Mouse (Mus musculus): ENCODE measurements around the gene Vstm2l.

The Vstm2l gene

DNA sequence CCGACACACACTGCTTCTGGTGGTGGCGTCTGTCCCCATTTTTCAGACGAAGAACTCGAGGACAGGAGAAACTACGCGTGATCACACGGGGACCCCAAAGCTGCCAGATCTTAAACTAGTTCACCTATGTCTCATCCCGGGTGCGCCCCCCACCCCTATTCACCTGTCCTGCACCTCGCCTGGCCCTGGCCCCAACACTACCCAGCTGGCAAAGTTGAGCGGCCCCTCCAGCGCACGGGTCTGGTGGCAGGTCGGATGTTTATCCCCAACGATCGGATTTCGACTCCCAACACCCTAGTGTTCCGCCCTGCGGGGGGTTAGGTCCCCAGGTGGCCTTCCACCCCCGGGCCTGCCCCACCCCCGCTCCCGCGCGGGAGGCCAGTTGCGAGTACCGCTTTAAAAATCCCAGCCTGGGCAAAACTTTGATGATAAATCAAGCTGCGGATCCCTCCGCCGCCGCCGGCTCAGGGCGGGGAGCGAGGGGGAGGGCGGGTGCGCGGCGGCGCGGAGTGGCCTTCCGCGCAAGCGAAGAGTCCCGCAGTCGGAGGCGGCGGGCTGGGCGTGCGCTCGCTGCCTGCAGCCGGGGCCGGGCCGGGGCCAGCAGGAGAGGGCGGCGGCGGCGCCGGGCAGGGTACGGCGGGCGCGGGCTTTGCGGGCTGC is at the start of gene Vstm2l:
Vstm2l (plus strand) TSS at position 549 of the 660 bp plus-strand sequence.
- peak; percentile 76 to 78 for DNase-seq

DNA sequence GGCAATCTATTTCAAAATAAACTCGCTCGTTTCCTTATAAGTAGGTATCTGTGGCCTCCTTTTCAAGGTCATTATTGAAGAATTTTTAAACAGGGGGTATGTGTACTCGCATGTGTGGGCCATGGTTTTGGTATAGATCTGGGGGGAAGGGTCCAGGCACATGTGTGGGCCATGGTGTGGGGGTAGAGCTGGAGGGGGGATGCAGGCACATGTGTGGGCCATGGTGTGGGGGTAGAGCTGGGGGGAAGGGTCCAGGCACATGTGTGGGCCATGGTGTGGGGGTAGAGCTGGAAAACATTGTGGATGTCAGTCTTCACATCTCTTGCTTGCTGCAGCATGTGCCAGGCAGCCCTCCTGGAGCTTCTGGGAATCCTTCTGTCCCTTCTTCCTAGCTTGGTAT is 47.3 kb upstream of the Vstm2l start:
- DNase-seq, result no peak

DNA sequence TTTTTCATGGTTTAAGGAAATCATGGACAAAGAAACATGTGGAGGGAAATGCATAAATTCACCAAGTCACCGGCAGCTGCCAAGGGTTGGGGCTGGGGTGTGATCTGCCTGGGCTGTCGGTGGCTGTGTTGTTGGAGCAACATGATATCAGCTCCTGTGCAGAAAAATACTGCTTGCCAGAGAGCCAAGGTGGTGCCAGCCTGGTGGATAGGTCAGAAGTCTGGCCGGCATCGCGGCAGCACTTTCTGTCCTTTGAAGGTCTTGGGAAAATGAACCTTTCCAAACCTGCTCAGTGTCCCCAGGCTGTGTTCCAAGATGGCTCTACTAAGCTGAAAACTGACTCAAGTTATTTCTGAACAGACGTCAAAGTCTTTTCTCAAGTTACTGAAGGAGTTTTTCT is 44.2 kb upstream of the Vstm2l start:
- peak; percentile 24 to 52 for DNase-seq

DNA sequence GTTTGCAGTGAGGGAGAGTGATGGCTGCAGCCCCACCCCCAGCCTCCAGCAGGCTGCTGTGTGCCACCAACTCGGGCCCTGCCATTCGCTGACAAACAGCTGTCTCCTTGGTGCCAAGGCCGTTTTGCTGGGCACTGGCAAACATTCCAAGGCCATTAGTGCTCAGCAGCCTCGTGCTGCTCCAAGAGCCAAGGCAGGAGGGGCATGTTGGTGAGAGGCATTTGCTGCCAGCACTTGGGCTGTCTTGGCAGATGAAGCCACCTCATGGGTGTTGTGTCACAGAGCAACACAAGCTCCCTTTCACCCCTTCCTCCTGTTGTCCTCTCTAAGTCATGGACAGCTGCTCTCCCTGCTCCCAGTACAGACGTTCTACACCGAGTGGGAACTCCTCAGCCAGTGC is 41.2 kb upstream of the Vstm2l start:
- peak; percentile 72 to 75 for DNase-seq

DNA sequence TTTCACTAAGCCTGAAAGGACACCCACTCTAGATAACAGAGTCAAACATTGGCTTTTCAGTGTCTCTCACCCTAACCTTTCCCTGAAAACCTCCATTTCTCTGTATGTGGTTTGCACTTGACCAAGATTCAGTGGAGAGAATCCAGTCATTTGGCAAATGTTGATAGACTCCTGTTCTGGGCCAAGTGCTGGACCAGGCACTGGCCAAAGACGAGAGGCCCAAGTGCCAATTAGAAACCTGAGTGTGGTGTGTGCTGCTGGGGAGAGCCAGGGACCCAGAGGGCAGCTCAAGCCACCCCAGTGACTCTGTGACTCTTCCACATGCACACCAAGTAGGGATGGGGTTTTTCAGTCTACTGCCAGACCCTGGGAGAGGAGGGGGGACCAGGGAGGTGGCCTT is 40.8 kb upstream of the Vstm2l start:
- peak in 1 of 2 experiments; percentile 49 for DNase-seq

DNA sequence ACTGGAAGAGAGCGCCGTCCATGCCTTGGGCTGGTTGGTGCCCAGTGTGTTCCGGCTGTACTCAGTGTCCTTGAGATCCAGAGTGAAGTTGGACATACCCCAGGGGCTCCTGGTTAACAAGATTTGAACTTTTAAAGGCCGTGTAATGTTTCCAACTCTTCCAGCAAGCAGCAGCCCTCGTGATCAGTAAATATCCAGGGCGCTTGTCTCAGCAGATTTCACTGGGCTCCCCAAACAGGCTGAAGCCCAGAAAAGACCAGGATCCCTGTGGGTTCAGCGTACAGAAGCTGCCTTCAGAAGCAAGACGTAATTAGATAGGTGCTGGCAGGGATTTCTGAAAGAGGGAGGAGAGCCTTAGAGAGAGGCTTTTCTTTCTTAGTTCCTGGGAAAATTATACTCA is 39.3 kb upstream of the Vstm2l start:
- no peak for DNase-seq

DNA sequence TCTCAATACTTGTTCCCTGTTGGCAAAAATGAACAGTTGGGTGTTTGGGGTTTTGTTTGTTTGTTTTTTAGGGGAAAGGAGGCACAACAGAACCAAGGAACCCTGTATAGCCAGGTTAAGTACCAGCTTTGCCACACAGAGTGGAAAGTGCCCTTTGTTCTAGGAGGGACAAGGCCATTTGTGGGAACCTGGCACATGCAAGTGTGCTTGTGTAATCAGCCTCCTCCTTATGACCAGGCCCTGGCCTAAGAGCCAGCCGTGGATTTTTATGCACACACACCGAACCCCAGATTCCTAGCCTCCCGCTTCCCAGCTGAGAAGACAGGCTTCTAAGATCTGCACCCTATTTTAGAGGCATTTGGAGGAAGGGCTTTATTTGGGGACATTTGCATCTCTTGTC is 37.1 kb upstream of the Vstm2l start:
- DNase-seq, result no peak

DNA sequence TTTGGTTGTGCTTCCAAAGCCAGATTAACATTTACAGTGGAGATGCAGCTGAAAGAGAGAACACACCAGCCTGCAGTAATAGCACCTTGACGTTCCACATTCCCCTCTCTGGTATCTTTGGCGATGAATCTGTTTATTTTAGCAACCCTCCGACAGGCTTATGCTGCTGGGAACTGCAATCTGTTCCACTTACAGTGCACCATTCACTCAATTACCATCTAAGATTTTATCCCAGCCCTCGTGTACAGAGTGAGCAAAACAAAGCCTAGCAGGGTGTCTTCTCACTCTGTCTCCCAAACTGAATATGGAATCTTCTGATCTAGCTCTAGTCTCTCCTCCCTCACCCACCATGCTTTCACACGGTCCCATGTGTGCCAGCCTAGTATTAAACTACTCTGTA is 36.5 kb upstream of the Vstm2l start:
- DNase-seq, result no peak

DNA sequence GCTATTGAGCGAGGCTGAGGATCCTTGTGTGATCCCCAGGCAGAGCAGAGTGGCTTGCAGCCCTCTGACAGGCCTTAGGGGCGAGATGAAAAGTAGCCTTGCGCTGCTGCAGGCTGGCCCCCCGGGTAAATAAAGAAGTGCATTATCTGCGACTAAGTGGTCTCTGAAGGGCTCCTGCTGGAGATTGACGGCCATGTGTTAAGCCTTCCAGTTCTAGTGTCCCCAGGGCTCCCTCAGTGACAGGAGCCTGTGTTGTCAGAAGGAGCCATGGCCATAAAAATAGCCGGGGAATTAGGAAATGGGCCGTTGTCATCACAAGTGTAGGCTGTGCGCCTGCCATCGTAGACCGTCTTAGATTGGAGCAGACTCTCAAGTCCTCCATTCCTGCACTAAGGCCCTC is 32.5 kb upstream of the Vstm2l start:
- DNase-seq, result no peak

DNA sequence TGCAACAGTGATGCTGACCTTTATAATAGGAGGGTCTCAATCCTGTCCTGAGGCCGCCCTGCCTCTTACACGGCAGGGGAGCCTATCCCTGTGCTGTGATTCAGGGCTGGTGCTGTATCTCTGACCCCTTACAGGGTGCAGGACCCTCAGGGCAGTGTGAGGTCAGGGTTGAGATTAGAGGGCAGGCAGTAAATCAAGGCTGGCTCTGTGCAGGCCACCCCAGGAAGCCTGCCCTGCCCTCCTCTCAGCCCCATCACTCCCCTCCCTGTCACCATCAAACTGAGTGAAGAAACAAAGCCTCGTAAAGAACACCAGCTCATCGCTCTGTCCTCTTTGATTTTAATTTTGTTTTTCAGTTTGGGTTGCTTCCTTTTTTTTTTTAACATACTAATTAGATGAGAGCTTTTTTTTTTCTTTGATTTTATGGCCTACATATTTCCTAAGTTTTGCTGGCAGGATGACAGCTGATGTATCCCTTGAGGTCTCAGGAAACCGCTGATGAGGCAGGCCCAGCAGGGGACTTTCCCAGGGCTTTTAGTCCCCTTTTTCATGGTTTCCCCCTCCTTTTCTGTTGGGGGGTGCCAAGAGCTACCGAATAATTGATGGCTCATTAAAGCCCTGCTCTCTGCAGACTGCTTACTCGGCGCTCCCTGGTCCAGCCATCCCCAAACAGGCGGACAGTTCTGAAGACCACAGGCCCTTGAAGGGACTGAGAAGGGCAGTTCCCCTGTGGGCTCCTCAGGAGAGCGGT is 27.0 kb upstream of the Vstm2l start:
- no peak for DNase-seq

DNA sequence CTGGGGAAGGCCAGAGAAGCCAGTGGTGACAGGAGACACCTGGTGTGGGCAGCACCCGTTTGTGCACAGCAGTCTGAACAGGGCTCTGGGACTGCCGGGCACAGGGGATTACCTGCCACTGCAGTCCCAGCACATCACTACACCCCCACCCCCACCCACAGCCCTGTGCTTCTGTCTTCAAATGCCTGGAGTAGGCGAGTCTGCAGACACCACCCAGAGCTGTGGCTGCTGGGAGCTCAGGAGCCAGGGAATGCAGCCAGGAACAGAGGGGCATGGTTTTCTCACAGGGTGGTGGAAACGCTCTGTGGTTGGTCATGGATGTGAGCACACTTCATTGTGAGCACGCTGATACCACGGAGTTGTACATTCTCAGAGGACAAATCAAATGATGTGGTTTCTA is 23.3 kb upstream of the Vstm2l start:
- no peak for DNase-seq

DNA sequence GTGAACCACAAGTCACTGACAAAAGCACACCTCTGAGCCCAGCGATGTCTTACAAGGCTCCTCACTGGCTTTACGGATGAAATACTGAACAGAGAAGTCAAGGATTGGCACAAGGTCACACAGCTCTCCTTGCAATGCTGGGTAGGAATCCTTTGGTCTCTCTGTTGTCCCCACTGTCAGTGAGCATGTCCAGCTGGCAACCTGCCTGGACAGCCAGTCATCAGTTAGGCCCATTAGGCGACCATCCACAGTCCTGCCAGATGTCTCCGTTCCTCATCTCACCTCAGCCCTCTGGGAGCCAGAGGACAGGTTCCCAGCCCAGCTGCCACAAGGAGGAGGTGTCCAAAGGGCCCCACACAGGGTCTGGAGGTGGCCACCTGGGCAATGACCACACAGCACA is 17.3 kb upstream of the Vstm2l start:
- DNase-seq, result peak; percentile 34 to 66

DNA sequence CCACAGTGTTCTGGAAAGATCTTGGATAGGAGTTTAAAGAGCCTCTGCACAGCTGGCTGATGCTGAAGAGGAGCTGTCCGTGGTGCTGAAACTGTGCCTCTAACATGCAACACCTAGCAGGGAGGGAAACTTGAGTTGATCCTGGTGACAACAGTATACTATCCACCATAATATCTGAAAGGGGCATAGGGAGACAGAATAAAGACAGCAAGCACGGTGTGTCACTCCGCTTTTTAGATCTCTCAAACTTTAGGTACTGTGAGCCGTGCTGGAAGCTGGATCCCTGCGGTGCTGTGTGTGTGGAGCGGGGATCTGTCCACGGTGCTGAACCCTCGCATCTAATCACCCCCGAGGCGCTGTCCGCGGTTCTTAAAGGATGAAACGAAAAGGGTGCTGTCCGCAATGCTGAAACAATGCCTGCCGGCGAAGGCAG is 1.2 kb upstream of the Vstm2l start:
- peak; percentile 41 to 56 for DNase-seq

DNA sequence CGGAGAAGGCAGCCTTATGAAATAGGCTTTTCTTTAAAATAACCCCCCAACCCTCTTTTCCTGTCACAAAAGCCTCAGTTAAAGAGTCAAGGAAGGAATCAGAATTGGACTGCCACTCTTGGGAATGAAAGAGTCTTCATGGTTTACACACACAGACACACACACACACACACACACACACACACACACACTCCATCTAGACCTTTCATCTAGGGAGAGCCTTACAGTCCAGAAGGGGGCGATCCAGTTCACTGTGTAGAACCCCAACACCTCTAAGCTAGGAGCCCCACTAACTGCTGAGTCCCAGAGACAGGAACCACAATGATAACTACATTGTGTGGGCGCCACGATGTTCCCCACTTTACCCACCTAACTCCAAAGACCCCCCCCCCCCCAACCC is 748 bp upstream of the Vstm2l start:
- peak; percentile 67 to 79 for DNase-seq

DNA sequence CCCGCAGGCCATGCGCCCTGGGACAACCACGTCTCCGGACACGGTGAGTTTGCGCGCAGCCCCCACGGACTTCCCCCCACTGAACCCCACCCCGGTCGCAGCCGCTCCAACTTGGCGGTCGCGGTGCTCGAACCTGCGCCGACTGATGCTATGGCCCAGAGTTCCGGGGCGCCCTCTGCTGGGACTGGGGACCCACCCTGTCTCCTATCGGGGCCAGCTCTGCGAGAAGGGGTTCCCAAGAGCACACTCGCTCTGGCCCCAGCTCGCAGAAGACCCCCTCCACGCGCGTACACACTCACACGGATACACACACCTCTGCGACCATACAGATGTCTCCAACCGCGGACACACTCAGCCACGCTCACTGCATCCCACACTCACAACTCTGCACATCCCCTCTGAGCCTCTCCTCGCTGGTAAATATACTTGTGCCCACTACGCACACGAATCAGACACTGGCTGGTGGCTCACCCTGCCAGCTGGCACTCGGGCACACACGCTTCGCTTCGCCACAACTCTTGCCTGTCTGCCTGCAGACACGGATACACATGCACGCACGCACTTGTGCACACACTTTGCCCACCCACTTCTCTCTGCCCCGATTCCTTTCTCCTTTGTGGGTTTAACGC is 550 bp downstream of the Vstm2l start:
- peak; percentile 62 to 67 for DNase-seq

DNA sequence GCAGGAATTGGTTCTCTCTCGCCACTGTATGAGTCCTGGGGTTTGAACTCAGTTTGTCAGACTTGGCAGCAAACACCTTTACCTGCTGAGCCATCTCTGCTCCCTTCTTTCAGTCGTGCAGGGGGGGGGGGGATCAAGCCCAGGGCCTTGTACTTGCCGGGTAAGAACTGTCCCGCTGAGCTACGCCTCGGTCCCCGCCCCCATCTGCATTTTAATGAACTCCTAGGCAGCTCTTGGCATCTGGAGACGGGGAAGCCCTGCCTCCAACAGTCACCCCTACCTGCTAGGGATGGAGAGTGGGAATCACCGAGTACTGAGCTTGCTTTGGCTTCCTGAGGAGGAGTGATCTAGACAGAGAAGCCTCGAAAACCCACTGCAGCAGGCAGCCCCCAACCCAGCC is 4.1 kb downstream of the Vstm2l start:
- no peak for DNase-seq

DNA sequence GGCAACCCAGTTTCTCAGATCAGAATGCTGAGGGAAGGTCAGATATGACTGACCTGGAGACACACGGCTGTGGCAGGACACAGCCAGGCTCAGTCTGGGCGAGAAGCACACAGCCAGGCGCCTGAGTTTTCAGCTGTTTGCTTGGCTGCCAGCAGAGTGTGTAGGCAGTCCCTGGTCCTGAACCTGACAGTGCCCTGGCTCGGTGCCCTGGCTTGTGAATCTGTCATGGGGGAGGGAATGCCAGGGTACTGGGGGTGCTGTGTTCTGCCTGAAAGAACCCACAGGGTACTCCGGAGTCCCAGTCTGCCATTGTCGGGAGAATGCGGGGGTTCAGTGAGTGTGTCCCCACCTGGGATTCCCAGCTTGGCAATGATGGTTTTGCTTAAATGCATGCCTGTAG is 7.1 kb downstream of the Vstm2l start:
- peak; percentile 64 to 70 for DNase-seq

DNA sequence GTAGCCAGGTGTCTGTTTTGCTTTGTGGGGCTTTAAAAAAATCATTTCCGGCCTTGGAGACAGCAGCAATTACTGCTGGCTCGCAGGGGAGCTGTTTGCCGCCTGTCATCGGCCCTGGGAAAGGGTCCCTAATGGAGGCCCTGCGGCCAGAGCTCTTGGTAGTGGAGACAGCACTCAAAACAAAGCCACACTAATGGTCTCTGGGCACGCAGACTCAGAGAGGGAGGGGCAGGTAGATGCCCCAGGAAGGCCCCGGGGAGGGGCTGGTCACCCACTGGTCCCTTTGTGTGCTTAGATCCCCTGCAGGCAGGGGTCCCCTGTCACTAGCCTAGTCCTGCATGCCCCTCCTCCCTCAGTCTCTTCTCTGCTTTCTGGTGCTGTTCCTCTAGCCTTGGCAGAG is 9.0 kb downstream of the Vstm2l start:
- no peak for DNase-seq

DNA sequence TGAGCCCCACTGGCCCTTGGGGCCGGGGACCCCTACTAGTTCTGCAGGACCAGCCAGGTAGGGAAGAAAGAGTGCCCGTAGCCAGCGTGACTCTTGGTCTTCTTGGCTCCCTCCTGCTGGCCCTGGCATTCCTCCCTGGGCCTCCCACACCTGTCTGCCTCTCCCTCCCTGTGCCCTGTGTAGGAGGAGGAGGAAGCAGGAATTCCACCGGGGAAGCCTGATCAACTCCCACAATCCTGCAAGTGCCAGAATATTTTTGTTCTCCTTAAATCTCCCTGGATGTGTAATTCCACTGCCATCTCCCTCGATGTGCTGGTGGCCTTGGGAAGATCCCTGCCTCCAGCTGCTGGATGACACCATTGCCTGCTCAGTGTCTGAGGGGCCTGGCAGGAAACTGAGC is 10.1 kb downstream of the Vstm2l start:
- no peak for DNase-seq

DNA sequence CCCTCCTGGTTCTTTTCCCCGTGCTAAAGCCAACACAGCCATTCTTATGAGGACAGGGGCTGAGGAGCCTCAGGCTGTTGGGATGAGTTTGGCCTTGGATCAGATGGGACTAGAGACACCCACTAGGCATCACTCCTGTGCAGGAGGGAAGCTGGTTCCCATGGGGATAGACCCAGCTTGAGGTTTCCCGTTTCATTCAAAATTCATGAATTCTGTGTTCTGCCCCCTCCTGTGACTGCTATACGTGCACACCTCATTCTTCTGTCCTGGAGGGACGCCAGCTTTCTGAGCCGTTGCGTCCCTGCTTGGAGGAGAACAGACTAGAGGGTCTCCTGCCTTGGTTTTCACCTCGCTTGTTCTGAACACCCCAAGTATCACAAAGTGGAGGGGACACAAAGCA is 12.0 kb downstream of the Vstm2l start:
- no peak for DNase-seq

DNA sequence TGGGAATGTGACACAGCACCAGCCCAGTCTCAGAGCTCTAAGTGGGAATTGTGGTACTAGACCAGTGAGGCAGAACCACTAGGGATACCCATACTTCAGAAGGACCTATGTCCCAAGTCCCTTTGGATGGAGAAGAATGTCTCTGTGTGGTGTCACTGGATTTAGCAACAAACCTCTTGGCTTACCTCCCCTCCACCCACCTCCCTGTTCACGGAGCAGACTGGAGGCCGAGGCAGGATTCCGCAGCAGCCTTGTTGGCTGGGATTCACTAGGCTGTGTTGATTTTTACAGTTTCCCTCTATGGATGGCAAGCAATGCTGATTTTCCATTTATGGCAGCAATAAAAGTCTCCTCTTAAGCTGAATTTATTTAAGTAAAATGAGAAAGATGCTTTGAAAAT is 12.5 kb downstream of the Vstm2l start:
- no peak for DNase-seq

DNA sequence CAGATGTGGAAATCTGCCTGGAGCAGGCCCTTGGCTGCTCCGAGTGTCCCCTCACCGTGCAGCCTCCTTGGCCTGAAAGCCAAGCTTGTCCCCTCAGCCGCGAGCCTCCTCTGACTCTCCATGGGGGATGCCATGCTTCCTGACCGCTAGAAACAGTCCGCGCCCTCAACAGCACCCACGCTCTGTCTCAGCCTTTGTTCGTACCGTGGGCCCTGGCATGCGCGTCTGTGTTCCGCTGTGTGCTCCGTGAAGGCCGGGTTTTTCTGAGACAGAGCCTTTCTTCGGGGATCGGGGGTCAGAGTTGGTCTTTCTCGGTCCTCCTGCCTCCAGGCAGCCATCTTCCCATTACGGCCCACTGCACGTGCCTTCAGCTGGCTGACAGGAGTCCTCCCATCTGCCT is 12.9 kb downstream of the Vstm2l start:
- no peak for DNase-seq

DNA sequence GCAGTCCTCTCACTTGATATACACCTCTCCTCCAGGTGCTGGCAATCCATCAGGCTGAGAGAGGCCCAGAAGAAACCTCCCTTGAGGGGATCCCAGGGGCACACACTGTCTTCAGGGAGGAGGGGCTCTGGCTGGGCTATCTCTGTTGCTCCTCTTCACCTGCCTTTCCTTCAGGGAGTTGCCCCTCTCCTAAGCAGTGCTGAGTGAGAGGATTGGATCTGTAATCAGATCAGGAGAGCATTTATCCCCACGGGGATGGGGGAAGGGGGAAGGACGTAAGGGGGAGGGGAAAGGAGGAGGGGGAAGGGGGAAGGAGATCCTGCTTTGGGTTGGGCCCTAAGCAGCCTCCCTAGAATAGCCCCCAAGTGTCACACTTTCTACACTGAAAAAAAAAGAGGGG is 13.4 kb downstream of the Vstm2l start:
- DNase-seq, result no peak

DNA sequence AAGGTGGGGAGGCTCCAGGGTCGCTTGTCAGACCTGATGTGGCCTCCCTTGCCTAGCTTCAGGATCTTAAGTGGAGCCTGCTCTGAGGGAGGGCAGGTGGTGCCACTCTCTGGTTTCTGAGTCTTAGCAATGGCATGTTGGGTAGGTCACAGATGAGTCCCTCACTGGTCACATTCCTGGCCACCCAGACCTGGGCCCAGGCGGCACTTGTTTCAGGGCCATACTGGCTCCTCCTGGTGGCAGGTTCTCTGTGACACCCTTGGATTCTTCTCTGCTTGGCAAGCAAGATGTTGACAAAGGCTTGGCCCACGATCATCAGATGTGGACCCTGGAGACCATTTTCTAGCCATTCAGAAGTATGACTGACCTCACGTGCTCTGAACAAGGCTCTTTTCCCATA is 18.2 kb downstream of the Vstm2l start:
- no peak for DNase-seq

Measured in cerebellum, postnatal 14 days (tissue).